Mouse (Mus musculus): ENCODE results near the gene Fam161a. TPM values are rescaled to one million over a fixed set of nuclear protein-coding genes. Genes with fewer than 3 reads are reported as not detected.
"Not testable (repeated sequence)": the region's sequence is repeated elsewhere in the genome, so short reads cannot be mapped to it uniquely, and the experiment has no call there.

Gene Fam161a
- total RNA-seq, 2 experiments from 2014 or later: 3.1 to 3.7 TPM

DNA sequence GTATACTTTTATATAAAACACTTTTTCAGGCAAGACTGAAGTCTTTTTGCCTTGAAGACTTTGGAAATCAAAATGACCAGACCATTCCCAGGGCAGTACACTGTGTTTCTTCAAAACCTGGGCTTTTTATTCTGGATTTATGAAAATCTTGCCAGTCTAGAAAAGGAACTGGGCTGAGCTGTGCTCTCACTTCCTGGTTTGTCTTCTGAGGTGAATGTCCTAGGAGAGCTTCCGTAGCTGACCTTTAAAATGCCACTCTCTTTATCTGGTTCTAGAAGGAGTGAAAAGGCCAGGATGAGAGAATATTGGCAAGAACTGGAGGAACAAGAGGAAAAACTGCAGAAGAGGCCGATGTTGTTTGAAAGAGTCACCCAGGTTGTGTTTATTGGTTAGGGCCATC lies 15.8 kb downstream of the Fam161a start:
- intact Hi-C loops (cut with DNase I): no loop called here
- no peak for DNase-seq (ENCODE audit: extremely low spot score in 1 of 2, low spot score in 2 of 2)

DNA sequence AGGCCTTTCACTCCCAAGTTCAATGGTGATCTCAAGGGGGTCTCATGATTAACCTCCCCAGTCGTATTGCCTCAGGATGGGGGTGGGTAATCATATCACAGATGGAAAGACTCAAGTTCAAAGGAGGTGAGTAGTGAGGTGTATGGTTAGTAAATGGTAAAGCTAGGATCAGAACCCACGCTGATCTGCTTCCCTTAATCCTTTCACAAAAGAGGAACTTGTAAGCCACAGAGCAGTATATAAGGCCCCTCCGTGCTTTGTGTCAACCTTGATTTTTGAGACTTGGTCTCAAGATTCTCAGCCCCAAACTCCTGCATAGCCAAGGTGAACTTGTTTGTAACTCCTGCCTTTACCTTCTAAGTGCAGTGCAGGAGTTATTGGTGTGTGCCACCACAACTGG lies 16.8 kb downstream of the Fam161a start:
- DNase-seq (ENCODE audit: extremely low spot score in 1 of 2, low spot score in 2 of 2): no peak
- intact Hi-C loops (cut with DNase I): no loop called here

GRCm38 (mm10) chr11:23028957-23029356 lies 21.6 kb downstream of the Fam161a start:
- no peak for DNase-seq (ENCODE audit: extremely low spot score in 1 of 2, low spot score in 2 of 2)
- intact Hi-C loops (cut with DNase I): no loop called here

DNA sequence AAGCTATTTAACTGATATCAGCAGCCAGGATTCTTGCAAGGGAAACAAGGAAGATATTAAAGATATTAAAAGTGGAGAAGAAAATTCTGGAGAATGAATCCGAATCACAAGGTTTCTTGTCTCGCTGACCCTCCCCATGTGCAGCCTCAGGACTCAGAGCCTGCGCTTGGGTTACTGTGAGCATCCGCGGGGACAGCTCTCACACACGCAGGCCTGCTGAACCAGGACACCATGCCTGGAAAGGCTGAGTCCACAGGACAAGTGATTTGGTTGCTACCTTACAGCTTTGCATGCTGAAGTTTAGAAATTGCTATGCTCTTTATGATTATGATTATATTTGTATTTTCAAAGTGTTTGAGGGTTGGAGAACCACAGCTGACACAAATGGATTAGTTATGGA lies 22.1 kb downstream of the Fam161a start:
- no peak for DNase-seq (ENCODE audit: extremely low spot score in 1 of 2, low spot score in 2 of 2)
- intact Hi-C loops (cut with DNase I): no loop called here

DNA sequence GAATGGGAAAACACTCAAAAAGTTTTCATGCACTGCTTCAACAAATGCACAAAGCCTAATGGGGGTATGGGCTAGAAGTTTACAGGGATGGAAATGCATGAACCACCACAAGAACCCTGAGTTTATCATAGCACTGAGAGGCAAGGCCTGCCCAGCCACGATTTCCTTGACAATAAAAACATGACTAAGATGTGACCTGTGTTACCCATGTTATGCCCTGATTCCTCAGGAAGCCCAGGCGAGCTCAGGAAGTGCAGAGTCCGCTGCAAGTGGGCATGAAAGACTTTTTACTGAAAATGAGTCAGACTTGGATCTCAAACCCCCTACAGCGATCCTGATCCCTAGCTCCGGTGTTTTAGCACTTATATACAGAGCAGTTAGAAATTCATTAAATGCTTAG lies 39.9 kb downstream of the Fam161a start:
- DNase-seq (ENCODE audit: extremely low spot score in 1 of 2, low spot score in 2 of 2): no peak

DNA sequence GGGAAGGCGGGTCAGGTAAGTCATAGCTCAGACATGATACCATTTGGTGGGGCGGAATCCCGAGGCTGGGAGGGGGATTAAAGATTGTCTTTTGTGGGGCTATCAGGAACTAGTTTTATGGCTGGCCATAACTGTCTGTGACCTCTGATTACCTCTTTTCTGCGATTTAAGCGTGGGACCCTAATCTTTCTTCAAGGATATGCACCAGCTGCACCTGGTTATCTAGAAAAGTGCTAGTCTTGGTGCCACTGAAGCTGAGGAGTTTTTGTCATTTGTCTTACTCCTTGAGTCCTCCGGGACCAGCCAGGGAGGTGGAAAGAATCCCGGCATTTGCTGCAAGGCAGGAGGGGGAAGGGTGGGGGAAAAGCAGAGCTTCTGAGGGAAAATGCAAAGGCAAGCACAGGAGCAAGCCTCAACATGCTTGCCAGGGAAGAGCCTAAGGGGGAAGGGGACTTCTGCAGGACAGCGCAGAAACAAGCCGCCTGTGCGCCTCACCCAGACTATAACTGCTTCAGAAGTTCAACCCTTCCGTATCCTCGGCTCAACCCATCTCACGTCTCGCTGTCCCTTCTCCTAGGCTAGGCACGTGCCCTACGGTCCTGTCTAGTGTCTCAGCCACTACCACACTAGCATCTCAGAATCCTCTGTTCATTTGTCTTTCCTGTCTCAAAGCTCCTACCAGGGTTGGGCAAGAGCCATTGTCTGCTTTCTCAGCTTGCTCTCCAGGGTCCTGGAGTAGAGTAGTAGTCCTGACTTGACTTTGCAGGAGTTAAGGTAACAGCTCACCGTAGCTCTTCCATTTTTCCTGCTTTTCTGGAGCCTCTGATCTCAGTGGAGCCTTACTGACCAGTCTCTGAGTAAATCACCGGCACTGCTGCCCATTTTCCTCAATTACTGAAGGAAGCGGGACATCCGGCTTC lies 40.6 kb downstream of the Fam161a start:
- no peak for DNase-seq (ENCODE audit: extremely low spot score in 1 of 2, low spot score in 2 of 2)
- intact Hi-C loops (cut with DNase I): no loop called here

More for the DNA sequence above, 39.9 kb downstream of the Fam161a start:
- intact Hi-C loops (cut with DNase I): no loop called here

- no peak for DNase-seq (ENCODE audit: extremely low spot score in 1 of 2, low spot score in 2 of 2)
- intact Hi-C loops (cut with DNase I): no loop called here
Measured at GRCm38 (mm10) chr11:23049642-23050041, 42.3 kb downstream of the Fam161a start.

DNA sequence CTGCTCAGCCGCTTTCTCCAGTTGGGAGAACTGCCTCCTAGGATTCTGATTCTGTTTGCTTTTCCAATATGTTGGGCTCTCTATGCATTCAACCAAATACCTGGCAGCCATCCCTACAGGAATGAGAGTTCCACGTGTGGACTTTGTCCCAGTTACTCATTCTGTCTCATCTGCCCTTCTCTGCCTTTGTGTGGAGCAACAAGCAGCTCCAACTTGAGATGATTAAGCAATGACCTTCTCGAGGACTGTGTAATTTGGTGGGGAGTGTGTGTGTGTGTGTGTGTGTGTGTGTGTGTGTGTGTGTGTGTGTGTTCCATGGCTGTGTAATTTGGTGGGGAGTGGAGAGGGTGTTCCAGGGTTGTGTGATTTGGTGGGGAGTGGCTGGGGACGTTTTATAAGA lies 45.0 kb downstream of the Fam161a start:
- intact Hi-C loops (cut with DNase I): no loop called here
- no peak for DNase-seq (ENCODE audit: extremely low spot score in 1 of 2, low spot score in 2 of 2)

GRCm38 (mm10) chr11:23063153-23063552 lies 55.8 kb downstream of the Fam161a start:
- DNase-seq (ENCODE audit: extremely low spot score in 1 of 2, low spot score in 2 of 2): no peak
- intact Hi-C loops (cut with DNase I): no loop called here

GRCm38 (mm10) chr11:23063857-23064256 lies 56.5 kb downstream of the Fam161a start:
- intact Hi-C loops (cut with DNase I): no loop called here
- DNase-seq (ENCODE audit: extremely low spot score in 1 of 2, low spot score in 2 of 2): no peak

DNA sequence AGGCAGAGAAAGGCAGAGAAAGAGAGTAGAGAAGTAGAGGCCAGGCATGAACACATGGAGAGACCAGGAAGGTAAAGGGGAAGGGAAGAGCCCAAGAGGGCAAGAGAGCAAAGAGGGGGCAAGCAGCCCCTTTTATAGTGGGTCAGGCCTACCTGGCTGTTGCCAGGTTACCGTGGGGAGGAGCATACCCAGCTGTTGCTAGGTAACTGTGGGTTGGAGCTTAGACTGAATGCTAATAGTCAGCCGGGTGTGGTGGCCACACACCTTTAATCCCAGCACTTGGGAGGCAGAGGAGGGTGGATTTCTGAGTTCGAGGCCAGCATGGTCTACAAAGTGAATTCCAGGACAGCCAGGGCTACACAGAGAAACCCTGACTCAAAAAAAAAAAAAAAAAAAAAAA lies 56.9 kb downstream of the Fam161a start:
- DNase-seq (ENCODE audit: extremely low spot score in 1 of 2, low spot score in 2 of 2); intact Hi-C loops (cut with DNase I): not testable (repeated sequence)

- intact Hi-C loops (cut with DNase I): loop anchor here (5.0 kb wide), 1 partner anchor 192 kb away; the partner anchor contains the start of gene Xpo1
- DNase-seq (ENCODE audit: extremely low spot score in 1 of 2, low spot score in 2 of 2): no peak
Measured at GRCm38 (mm10) chr11:23065167-23065668, 57.9 kb downstream of the Fam161a start.

- DNase-seq (ENCODE audit: extremely low spot score in 1 of 2, low spot score in 2 of 2): peak; percentile 85 to 93
- intact Hi-C loops (cut with DNase I): loop anchor here (5.0 kb wide), 1 partner anchor 190 kb away; the partner anchor contains the start of gene Xpo1
Measured at GRCm38 (mm10) chr11:23067395-23068136, 60.2 kb downstream of the Fam161a start.

GRCm38 (mm10) chr11:23068201-23068600 lies 60.9 kb downstream of the Fam161a start:
- DNase-seq (ENCODE audit: extremely low spot score in 1 of 2, low spot score in 2 of 2): no peak
- intact Hi-C loops (cut with DNase I): loop anchor here (5.0 kb wide), 1 partner anchor 189 kb away; the partner anchor contains the start of gene Xpo1

- intact Hi-C loops (cut with DNase I): loop anchor here (5.0 kb wide), 1 partner anchor 188 kb away; the partner anchor contains the start of gene Xpo1
- not testable (repeated sequence) for DNase-seq (ENCODE audit: extremely low spot score in 1 of 2, low spot score in 2 of 2)
Measured at GRCm38 (mm10) chr11:23068986-23069385, 61.7 kb downstream of the Fam161a start.

- no peak for DNase-seq (ENCODE audit: extremely low spot score in 1 of 2, low spot score in 2 of 2)
- intact Hi-C loops (cut with DNase I): no loop called here
Measured at GRCm38 (mm10) chr11:23074841-23075240, 67.5 kb downstream of the Fam161a start.

DNA sequence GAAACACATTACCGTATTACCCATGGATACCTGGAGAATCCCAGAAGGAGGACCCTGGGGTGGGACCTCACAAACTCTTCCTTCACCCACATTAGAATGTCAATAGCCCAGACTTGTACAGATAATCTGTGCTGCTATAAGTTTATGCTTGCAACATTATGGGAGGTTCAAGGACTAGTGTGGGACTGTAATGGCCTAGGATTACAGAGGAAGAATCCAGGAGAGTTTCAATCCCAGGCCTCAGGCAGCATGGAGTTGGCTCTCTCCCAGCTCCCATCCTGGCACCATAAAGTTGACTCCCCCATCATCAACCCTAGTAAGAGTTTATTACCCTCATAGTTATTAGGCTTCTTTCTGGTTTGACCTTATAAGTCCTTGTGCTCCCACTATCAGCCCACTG lies 71.2 kb downstream of the Fam161a start:
- intact Hi-C loops (cut with DNase I): no loop called here
- DNase-seq (ENCODE audit: extremely low spot score in 1 of 2, low spot score in 2 of 2): no peak
